Mouse (Mus musculus) lung, adult 2 months (tissue): ENCODE measurements around the gene Ramp3.

ENCODE experiments used
- CTCF ChIP-seq: fragments of 200-500 bp; IDR thresholded peaks from 2 replicates; pipeline ENCODE4 v1.5.1; 2011; ENCODE audit warnings: mild to moderate bottlenecking, low read length, control low read depth; ENCODE audit not compliant: insufficient read depth
- POLR2A ChIP-seq: fragments of 200-500 bp; IDR thresholded peaks from 2 replicates; pipeline ENCODE4 v1.6.1; 2011; ENCODE audit warnings: low read depth, mild to moderate bottlenecking, control low read depth, low read length, borderline replicate concordance; ENCODE audit errors: extremely low read depth

DNA sequence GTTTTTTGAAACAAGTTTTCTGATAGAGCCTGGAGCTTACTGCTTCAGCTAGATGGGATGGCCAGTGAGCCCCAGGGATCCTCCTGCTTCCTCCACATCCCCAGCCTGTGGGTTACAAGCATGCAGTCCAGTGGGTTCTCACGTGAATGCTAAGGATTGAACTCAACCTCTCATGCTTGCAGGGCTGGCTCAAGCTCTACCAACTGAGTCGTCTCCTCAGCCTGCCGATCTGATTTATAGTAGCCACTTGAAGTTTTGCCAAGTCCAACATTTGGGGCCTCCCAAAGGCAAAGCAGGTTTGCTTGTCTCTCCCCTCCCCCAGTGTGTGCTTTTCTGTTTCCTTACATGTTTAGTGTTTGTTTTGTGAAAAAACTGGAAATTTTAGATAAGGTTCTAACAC lies 43.9 kb downstream of the Ramp3 start:
- no peak for TF ChIP-seq CTCF
- TF ChIP-seq POLR2A, result no peak
